Mouse (Mus musculus) thymus, adult 2 months (tissue): ENCODE measurements around the gene Polr3f.

ENCODE experiments used
- CTCF ChIP-seq: fragments of 200-500 bp; IDR thresholded peaks from 2 replicates; pipeline ENCODE4 v1.5.1; 2012; ENCODE audit warnings: mild to moderate bottlenecking, control low read depth, low read length, moderate library complexity, borderline replicate concordance; ENCODE audit not compliant: control insufficient read depth, poor library complexity, insufficient read depth; ENCODE audit errors: extremely low read depth
- POLR2A ChIP-seq: fragments of 200-500 bp; IDR thresholded peaks from 2 replicates; pipeline ENCODE4 v1.6.1; 2012; ENCODE audit warnings: mild to moderate bottlenecking, low read length, control low read depth, moderate library complexity; ENCODE audit not compliant: control insufficient read depth, poor library complexity, insufficient read depth; ENCODE audit errors: extremely low read depth

DNA sequence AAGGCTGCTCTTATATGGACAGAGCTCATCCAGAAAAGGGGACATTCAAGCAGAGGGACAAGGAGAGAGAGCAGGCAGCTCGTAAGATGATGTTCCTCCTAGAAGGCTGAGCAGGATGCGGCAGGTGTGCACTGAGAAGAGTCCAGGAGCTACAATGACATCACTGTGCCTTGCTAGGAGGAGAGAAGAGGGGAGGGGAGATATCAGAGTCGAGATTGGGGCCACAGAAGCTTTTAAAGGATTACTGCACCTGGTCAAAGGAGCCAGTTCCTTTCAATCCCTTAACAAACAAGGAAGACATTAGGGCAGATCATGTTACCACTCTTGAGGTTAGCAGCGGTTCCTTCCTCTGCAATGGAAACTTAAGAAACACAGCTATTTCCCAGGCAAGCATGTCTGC is 20.0 kb downstream of the Polr3f start:
- TF ChIP-seq POLR2A (no peak), CTCF (no peak)
